In the genomic region with DNA sequence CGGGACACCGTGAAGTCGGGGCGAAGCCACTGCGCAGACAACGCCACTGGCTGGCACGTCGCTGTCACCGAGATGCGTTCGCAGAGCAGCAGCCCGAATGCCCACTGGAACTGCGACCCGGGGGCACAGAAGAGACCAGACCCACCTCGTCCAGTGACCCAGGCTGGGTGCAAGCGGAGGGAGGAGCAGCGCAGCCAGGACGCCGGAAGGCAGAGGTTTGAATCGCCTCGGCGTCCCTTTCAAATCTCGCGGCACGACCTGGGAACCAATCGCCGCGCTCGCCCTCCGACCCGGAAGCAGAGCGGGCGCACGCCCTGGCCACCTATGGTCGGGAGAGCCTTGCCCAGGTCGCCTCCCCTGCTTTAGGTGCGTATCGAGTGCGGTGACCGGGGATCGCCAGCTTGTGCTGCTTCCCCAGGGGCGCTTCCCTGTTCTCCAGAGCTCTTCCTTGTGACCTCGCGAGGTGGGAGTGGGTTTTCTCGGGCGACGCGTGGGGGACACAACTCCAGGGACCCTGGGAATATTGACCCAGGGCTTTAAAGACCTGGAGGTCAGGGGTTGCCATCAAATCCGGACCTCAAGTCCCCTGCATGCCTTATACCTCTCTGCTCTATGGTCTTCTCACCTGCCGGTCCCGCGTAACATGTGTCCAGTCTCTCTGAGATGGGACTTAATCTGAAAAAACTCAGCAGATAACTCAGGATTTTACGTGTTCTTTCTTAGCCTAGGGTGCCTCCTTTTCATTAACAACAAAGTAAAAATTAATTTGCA, we compare ENCODE assay signal across 7 mouse cellular contexts. TPM values are rescaled to one million over a fixed set of nuclear protein-coding genes. Genes with fewer than 3 reads are reported as not detected.
DNase-seq lines count a peak whose midpoint lies in the region; ATAC-seq and TF ChIP-seq lines count a peak whose summit lies in the region.

A gene (minus strand): TSS at position 235 of the 771 bp plus-strand sequence.
A gene (plus strand): TSS at position 286 of the 771 bp plus-strand sequence.

- TF ChIP-seq CTCF in intestine, postnatal 0 days (IDR thresholded peaks at IDR 0.05; ENCODE audit: low read depth), result no peak
- TF ChIP-seq CTCF in small intestine, adult 2 months (IDR thresholded peaks at IDR 0.05; ENCODE audit: extremely low read depth, insufficient read length, insufficient replicate concordance, low read depth, low read length), result no peak

- peak; percentile 99 for ATAC-seq in intestine, postnatal 0 days
- ATAC-seq in midbrain, embryonic 12.5 days (ENCODE audit: low FRiP score, low read depth), result peak; percentile 99

- H3K9me3 ChIP-seq in intestine, postnatal 0 days (ENCODE audit: control insufficient read depth), result no peaks in the 10 kb centered on the region
- no peaks in the 10 kb centered on the region for H3K9me3 ChIP-seq in midbrain, embryonic 12.5 days

- peak; percentile 54; the same call in 1 of the 2 replicates for TF ChIP-seq POLR2A in small intestine, adult 2 months (IDR thresholded peaks at IDR 0.05; ENCODE audit: low read depth, low read length)

- H3K4me1 ChIP-seq in intestine, postnatal 0 days (replicated peaks; ENCODE audit: control insufficient read depth, insufficient read depth, low read length), result no peaks in the 10 kb centered on the region
- peaks cover 24% of the 10 kb centered on the region for H3K4me1 ChIP-seq in midbrain, embryonic 12.5 days
- peaks cover 2% of the 10 kb centered on the region; the same call in 1 of the 2 replicates for H3K4me1 ChIP-seq in small intestine, adult 2 months (ENCODE audit: control insufficient read depth, insufficient read depth, insufficient read length, low read length)

- intact Hi-C loops in left cerebral cortex, postnatal 4 days (cut with DNase I), result no loop called here

- DNase-seq in adrenal gland, adult 8-10 months, result peak; percentile 78
- peak; percentile 91 for DNase-seq in embryo, embryonic 9.5 days (ENCODE audit: extremely low spot score)
- DNase-seq in gonadal fat pad, adult 2 months (ENCODE audit: low read depth), result peak; percentile 10
- DNase-seq in left cerebral cortex, postnatal 4 days, result peak; percentile 89

- peak within 1 kb of the TSS; percentile 67 for H3K4me3 ChIP-seq in intestine, postnatal 0 days (ENCODE audit: low read depth, low read length)
- peak within 1 kb of the TSS; percentile 75 for H3K4me3 ChIP-seq in midbrain, embryonic 12.5 days
- H3K4me3 ChIP-seq in small intestine, adult 2 months (ENCODE audit: low read depth, low read length), result peak within 1 kb of the TSS; percentile 90

- no peaks in the 10 kb centered on the region for H3K27me3 ChIP-seq in intestine, postnatal 0 days (replicated peaks; ENCODE audit: control insufficient read depth, insufficient read depth, low read length)
- H3K27me3 ChIP-seq in midbrain, embryonic 12.5 days, result no peaks in the 10 kb centered on the region
- no peaks in the 10 kb centered on the region for H3K27me3 ChIP-seq in small intestine, adult 2 months (ENCODE audit: control insufficient read depth, insufficient read depth, low read length)

- H3K27ac ChIP-seq in intestine, postnatal 0 days (ENCODE audit: low read depth, low read length), result no peak within 1 kb of the TSS
- no peak within 1 kb of the TSS for H3K27ac ChIP-seq in midbrain, embryonic 12.5 days (replicated peaks)
- no peak within 1 kb of the TSS for H3K27ac ChIP-seq in small intestine, adult 2 months (ENCODE audit: insufficient read depth, low read depth, low read length)

- under 1% methylated on average over 53 of the region's 53 CpGs for WGBS in intestine, postnatal 0 days
- WGBS in midbrain, embryonic 12.5 days, result under 1% methylated on average over 53 of the region's 53 CpGs
- under 1% methylated on average over 53 of the region's 53 CpGs for WGBS in small intestine, adult 2 months

- H3K9ac ChIP-seq in intestine, postnatal 0 days (ENCODE audit: low read depth, low read length), result peak within 1 kb of the TSS; percentile 62
- peak within 1 kb of the TSS; percentile 67 for H3K9ac ChIP-seq in midbrain, embryonic 12.5 days (replicated peaks)

- no peaks in the 10 kb centered on the region for H3K36me3 ChIP-seq in intestine, postnatal 0 days (ENCODE audit: control insufficient read depth, insufficient read depth)
- H3K36me3 ChIP-seq in midbrain, embryonic 12.5 days, result 0 out of 2 replicates have a peak, but pooled peaks cover 15% of the 10 kb centered on the region
- H3K36me3 ChIP-seq in small intestine, adult 2 months (ENCODE audit: control insufficient read depth, insufficient read depth, low read length), result peaks cover 2% of the 10 kb centered on the region

- peak within 1 kb of the TSS; percentile 78 for H3K4me2 ChIP-seq in intestine, postnatal 0 days (replicated peaks; ENCODE audit: low read depth)
- H3K4me2 ChIP-seq in midbrain, embryonic 12.5 days (replicated peaks), result peak within 1 kb of the TSS; percentile 84

RNA-seq across cellular contexts. Expression of the first gene that starts in this region (rescaled TPM):
- 1 to 10 TPM in 2 of 4 experiments, under 1 TPM in 2; 0.56 to 1.5 (median 0.86) TPM for total RNA-seq in adrenal gland, adult 8-10 months (2022)
- 0.24 and 0.34 TPM in 2 replicates for polyA plus RNA-seq in gonadal fat pad, adult 2 months (2012; rRNA removed)
- 2.0 and 2.1 TPM in 2 replicates for polyA plus RNA-seq in intestine, postnatal 0 days (2015; fragmentation: Nextera tagmentation; extraction: Ambion mirVana)
- 1 to 10 TPM; 3.9 to 4.3 TPM for total RNA-seq in left cerebral cortex, postnatal 4 days (2021)
- polyA plus RNA-seq in midbrain, embryonic 12.5 days (2016; fragmentation: Nextera tagmentation; extraction: Ambion mirVana), result 11.4 and 11.8 TPM in 2 replicates
- 0.27 and 0.42 TPM in 2 replicates for polyA plus RNA-seq in small intestine, adult 2 months (2012; rRNA removed)

RNA-seq across cellular contexts. Expression of the second gene that starts in this region (rescaled TPM):
- 10 to 100 TPM; 10.3 to 13.7 (median 10.7) TPM for total RNA-seq in adrenal gland, adult 8-10 months (2022)
- polyA plus RNA-seq in gonadal fat pad, adult 2 months (2012; rRNA removed), result 4.1 and 4.9 TPM in 2 replicates
- 24.7 and 27.4 TPM in 2 replicates for polyA plus RNA-seq in intestine, postnatal 0 days (2015; fragmentation: Nextera tagmentation; extraction: Ambion mirVana)
- 10 to 100 TPM in 1 of 2 experiments, 1 to 10 TPM in 1; 9.2 to 11.0 TPM for total RNA-seq in left cerebral cortex, postnatal 4 days (2021)
- 72.1 and 82.2 TPM in 2 replicates for polyA plus RNA-seq in midbrain, embryonic 12.5 days (2016; fragmentation: Nextera tagmentation; extraction: Ambion mirVana)
- polyA plus RNA-seq in small intestine, adult 2 months (2012; rRNA removed), result 0.69 and 1.5 TPM in 2 replicates

Comparison
In these comparisons a context has a peak if more than half of its experiments do, and no peak if none do; other contexts are left out.
1. DNase-seq: peak in every context shown above with its lines; median percentile 91 in embryo, embryonic 9.5 days; 89 in left cerebral cortex, postnatal 4 days; 78 in adrenal gland, adult 8-10 months; 10 in gonadal fat pad, adult 2 months.